Mouse (Mus musculus) kidney, adult 11 months (tissue): Measurements from ENCODE around the gene Nbea.

Experiments used
- DNase-seq: peaks from one replicate; pipeline ENCODE4 v3.0.0; 2022

Gene Nbea

GRCm38 (mm10) chr3:56183159-56184133 lies at the start of gene Nbea:
Gene Nbea, minus strand, starts transcription at chr3:56183701.
- DNase-seq, result peak; percentile 83

GRCm38 (mm10) chr3:56229283-56229682 lies 45.8 kb upstream of the Nbea start:
- DNase-seq, result no peak

GRCm38 (mm10) chr3:56215989-56216388 lies 32.5 kb upstream of the Nbea start:
- no peak for DNase-seq

GRCm38 (mm10) chr3:56203968-56204367 lies 20.5 kb upstream of the Nbea start:
- no peak for DNase-seq

- no peak for DNase-seq
Measured at GRCm38 (mm10) chr3:56188238-56188637, 4.7 kb upstream of the Nbea start.

GRCm38 (mm10) chr3:56187131-56187779 lies 3.8 kb upstream of the Nbea start:
- no peak for DNase-seq

- DNase-seq, result peak; percentile 4
Measured at GRCm38 (mm10) chr3:56182371-56183158, 936 bp downstream of the Nbea start.

- no peak for DNase-seq
Measured at GRCm38 (mm10) chr3:56181991-56182370, 1.5 kb downstream of the Nbea start.

- DNase-seq, result no peak
Measured at GRCm38 (mm10) chr3:56181025-56181424, 2.5 kb downstream of the Nbea start.

GRCm38 (mm10) chr3:56157864-56158263 lies 25.6 kb downstream of the Nbea start:
- no peak for DNase-seq

GRCm38 (mm10) chr3:56126674-56127073 lies 56.8 kb downstream of the Nbea start:
- DNase-seq, result no peak

- no peak for DNase-seq
Measured at GRCm38 (mm10) chr3:56116647-56117046, 66.9 kb downstream of the Nbea start.

- peak; percentile 5 for DNase-seq
Measured at GRCm38 (mm10) chr3:56108101-56108500, 75.4 kb downstream of the Nbea start.

GRCm38 (mm10) chr3:56097105-56097504 lies 86.4 kb downstream of the Nbea start:
- DNase-seq, result no peak

GRCm38 (mm10) chr3:56079015-56079612 lies 104.4 kb downstream of the Nbea start:
- DNase-seq, result no peak

- DNase-seq, result no peak
Measured at GRCm38 (mm10) chr3:56067849-56068248, 115.7 kb downstream of the Nbea start.

- no peak for DNase-seq
Measured at GRCm38 (mm10) chr3:56066360-56067040, 117.0 kb downstream of the Nbea start.

- no peak for DNase-seq
Measured at GRCm38 (mm10) chr3:56065234-56065633, 118.3 kb downstream of the Nbea start.

GRCm38 (mm10) chr3:56045659-56046336 lies 137.7 kb downstream of the Nbea start:
- DNase-seq, result peak; percentile 7

GRCm38 (mm10) chr3:56043091-56043490 lies 140.4 kb downstream of the Nbea start:
- no peak for DNase-seq

- DNase-seq, result no peak
Measured at GRCm38 (mm10) chr3:56039494-56039893, 144.0 kb downstream of the Nbea start.

- DNase-seq, result no peak
Measured at GRCm38 (mm10) chr3:56034596-56034995, 148.9 kb downstream of the Nbea start.
